14 mouse cellular contexts compared by ENCODE assay signal in the genomic region with DNA sequence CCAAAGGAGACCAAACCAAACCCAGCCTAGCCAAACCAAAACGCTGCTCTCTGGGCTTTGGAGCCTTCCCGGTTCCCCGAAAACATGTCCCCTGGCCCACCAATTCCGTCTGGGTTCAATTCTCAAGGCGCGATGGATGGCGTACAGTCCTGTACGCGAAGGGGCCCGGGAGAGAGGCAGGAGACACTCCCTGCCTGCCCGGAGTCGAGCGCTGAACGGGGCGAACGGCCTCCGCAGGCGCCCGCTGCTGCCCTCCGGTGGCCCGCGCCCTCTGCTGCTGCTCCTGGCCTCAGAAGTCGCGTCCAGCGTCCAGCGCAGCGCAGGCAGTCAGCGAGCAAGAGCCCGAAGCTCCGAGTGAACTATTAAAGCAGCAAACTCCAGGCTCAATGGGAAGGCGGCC. TPM values are rescaled to one million over a fixed set of nuclear protein-coding genes. Genes with fewer than 3 reads are reported as not detected.
DNase-seq lines count a peak whose midpoint lies in the region; ATAC-seq and TF ChIP-seq lines count a peak whose summit lies in the region.
"Not testable (repeated sequence)": the region's sequence is repeated elsewhere in the genome, so short reads cannot be mapped to it uniquely, and the experiment has no call there.
"Had no signal": no experiment of that assay in that cellular context is flagged by ENCODE, and none has a peak within 500 bp of the region (broad histone marks: within the 10 kb centered on the region; RNA-seq: fewer than 3 reads in every experiment).

No protein-coding gene starts in this region.

- peak overlapping the region; percentile 56 for H3K27ac ChIP-seq in brown adipose tissue, adult 24 weeks (replicated peaks; ENCODE audit: low read depth, low read length)
- not testable (repeated sequence) for H3K27ac ChIP-seq in forebrain, postnatal 0 days (ENCODE audit: low read depth, low read length); intestine, postnatal 0 days (ENCODE audit: low read depth, low read length); limb, embryonic 12.5 days; lung, embryonic 14.5 days (ENCODE audit: low read depth); midbrain, embryonic 16.5 days (ENCODE audit: low read length); thymus, adult 2 months (ENCODE audit: control insufficient read depth, insufficient read depth, low read length)

- not testable (repeated sequence) for H3K9ac ChIP-seq in forebrain, postnatal 0 days; intestine, postnatal 0 days (ENCODE audit: low read depth, low read length); limb, embryonic 12.5 days (replicated peaks); lung, embryonic 14.5 days; midbrain, embryonic 16.5 days (ENCODE audit: low read depth, low read length)

- H3K4me3 ChIP-seq in brown adipose tissue, adult 24 weeks (ENCODE audit: insufficient read depth, low read depth, low read length): peak overlapping the region; percentile 48
- not testable (repeated sequence) for H3K4me3 ChIP-seq in forebrain, postnatal 0 days (ENCODE audit: low read depth, low read length); intestine, postnatal 0 days (ENCODE audit: low read depth, low read length); lung, embryonic 14.5 days (ENCODE audit: low read depth, low read length); midbrain, embryonic 16.5 days (ENCODE audit: low read depth, low read length)
- peak overlapping the region; percentile 25; the same call in 1 of the 2 replicates for H3K4me3 ChIP-seq in limb, embryonic 12.5 days (replicated peaks)
- H3K4me3 ChIP-seq in thymus, adult 2 months (ENCODE audit: control insufficient read depth, insufficient read depth, low read length): peak overlapping the region; percentile 54

- not testable (repeated sequence) for H3K4me1 ChIP-seq in brown adipose tissue, adult 24 weeks (ENCODE audit: control insufficient read depth, insufficient read depth, insufficient read length, low read length); forebrain, postnatal 0 days (ENCODE audit: insufficient read depth); intestine, postnatal 0 days (replicated peaks; ENCODE audit: control insufficient read depth, insufficient read depth, low read length); limb, embryonic 12.5 days (replicated peaks); lung, embryonic 14.5 days (ENCODE audit: insufficient read depth); midbrain, embryonic 16.5 days (ENCODE audit: control insufficient read depth, insufficient read depth, low read length); thymus, adult 2 months (replicated peaks; ENCODE audit: control insufficient read depth, insufficient read depth, low read length)

- H3K9me3 ChIP-seq in forebrain, postnatal 0 days (ENCODE audit: low read length); intestine, postnatal 0 days (ENCODE audit: control insufficient read depth); limb, embryonic 12.5 days; lung, embryonic 14.5 days (ENCODE audit: low read depth, low read length); midbrain, embryonic 16.5 days (replicated peaks; ENCODE audit: control insufficient read depth, low read length, poor library complexity, severe bottlenecking): not testable (repeated sequence)

- WGBS in forebrain, postnatal 0 days: 0% methylated on average over 3 of the region's 31 CpGs
- 0% methylated on average over 3 of the region's 31 CpGs for WGBS in intestine, postnatal 0 days
- WGBS in limb, embryonic 12.5 days: 2% methylated on average over 19 of the region's 31 CpGs
- WGBS in lung, embryonic 14.5 days: 0% methylated on average over 3 of the region's 31 CpGs
- 0% methylated on average over 3 of the region's 31 CpGs for whole genome bisulfite sequencing in midbrain, embryonic 16.5 days
- 0% methylated on average over 19 of the region's 31 CpGs for WGBS in thymus, adult 2 months

- H3K4me2 ChIP-seq in forebrain, postnatal 0 days (ENCODE audit: low read depth): peak overlapping the region; percentile 34; the same call in 1 of the 2 replicates
- peak overlapping the region; percentile 51 for H3K4me2 ChIP-seq in intestine, postnatal 0 days (replicated peaks; ENCODE audit: low read depth)
- peak overlapping the region; percentile 45 for H3K4me2 ChIP-seq in limb, embryonic 12.5 days
- H3K4me2 ChIP-seq in lung, embryonic 14.5 days: peak overlapping the region; percentile 43; the same call in 1 of the 2 replicates
- H3K4me2 ChIP-seq in midbrain, embryonic 16.5 days (ENCODE audit: low read length): peak overlapping the region; percentile 36; the same call in 1 of the 2 replicates

- ATAC-seq in forebrain, postnatal 0 days; intestine, postnatal 0 days; limb, embryonic 12.5 days (ENCODE audit: insufficient number of reproducible peaks, insufficient read depth, low FRiP score, low TSS enrichment, low read depth); lung, embryonic 14.5 days (ENCODE audit: insufficient read depth); midbrain, embryonic 16.5 days: not testable (repeated sequence)

- not testable (repeated sequence) for TF ChIP-seq POLR2A in thymus, adult 2 months (IDR thresholded peaks at IDR 0.05; ENCODE audit: control insufficient read depth, extremely low read depth, insufficient read depth, low read length, poor library complexity)

- intact Hi-C loops in heart, postnatal 14 days (cut with DNase I): not testable (repeated sequence)

- H3K36me3 ChIP-seq in forebrain, postnatal 0 days (ENCODE audit: insufficient read depth); intestine, postnatal 0 days (ENCODE audit: control insufficient read depth, insufficient read depth); limb, embryonic 12.5 days; lung, embryonic 14.5 days (ENCODE audit: insufficient read depth); midbrain, embryonic 16.5 days (ENCODE audit: control insufficient read depth, insufficient read depth, low read length); thymus, adult 2 months (ENCODE audit: control insufficient read depth, insufficient read depth, low read length): not testable (repeated sequence)

- DNase-seq in forebrain, postnatal 0 days; lung, embryonic 14.5 days; thymus, adult 2 months: not testable (repeated sequence)
- DNase-seq in heart, postnatal 14 days: peak; percentile 26 to 37

- TF ChIP-seq CTCF in forebrain, postnatal 0 days (IDR thresholded peaks at IDR 0.05; ENCODE audit: low read depth); lung, embryonic 14.5 days (IDR thresholded peaks at IDR 0.05; ENCODE audit: low read depth); thymus, adult 2 months (IDR thresholded peaks at IDR 0.05; ENCODE audit: borderline replicate concordance, control insufficient read depth, extremely low read depth, insufficient read depth, low read length, poor library complexity): not testable (repeated sequence)
- TF ChIP-seq CTCF in intestine, postnatal 0 days (IDR thresholded peaks at IDR 0.05; ENCODE audit: low read depth): peak; percentile 37

- H3K27me3 ChIP-seq in forebrain, postnatal 0 days (ENCODE audit: insufficient read depth, low read length); intestine, postnatal 0 days (replicated peaks; ENCODE audit: control insufficient read depth, insufficient read depth, low read length); limb, embryonic 12.5 days; lung, embryonic 14.5 days (ENCODE audit: insufficient read depth, low read length); midbrain, embryonic 16.5 days (ENCODE audit: control insufficient read depth, insufficient read depth, low read depth, low read length); thymus, adult 2 months (ENCODE audit: control insufficient read depth, insufficient read depth, low read length): not testable (repeated sequence)

RNA-seq across cellular contexts. Expression of a gene that starts 0.4 kb away (rescaled TPM):
- not detected in 2 replicates for polyA plus RNA-seq in brown adipose tissue, adult 24 weeks (2012; ENCODE audit: insufficient read depth, insufficient read length, missing spikeins)
- 0.33 TPM in 1 of 2 replicates, not detected in the other for total RNA-seq in forebrain, postnatal 0 days (2014; rRNA removed)
- polyA plus RNA-seq in forebrain, postnatal 0 days (2015; fragmentation: Nextera tagmentation; extraction: Ambion mirVana): not detected in 2 replicates
- not detected for total RNA-seq in heart, postnatal 14 days (2021)
- 0.18 TPM in 1 of 2 replicates, not detected in the other for polyA plus RNA-seq in intestine, postnatal 0 days (2015; fragmentation: Nextera tagmentation; extraction: Ambion mirVana)
- polyA plus RNA-seq in limb, embryonic 12.5 days (2016; fragmentation: Nextera tagmentation; extraction: Ambion mirVana): 0.30 and 0.32 TPM in 2 replicates
- 0.14 and 0.26 TPM in 2 replicates for polyA plus RNA-seq in lung, embryonic 14.5 days (2014; fragmentation: Nextera tagmentation; extraction: Ambion mirVana)
- polyA plus RNA-seq in midbrain, embryonic 16.5 days (2015; fragmentation: Nextera tagmentation; extraction: Ambion mirVana): not detected in 2 replicates
- 0.16 TPM in 1 of 2 replicates, not detected in the other for polyA plus RNA-seq in thymus, adult 2 months (2012; rRNA removed)
- total RNA-seq: CH12.LX; left cerebral cortex, adult 8-10 months had no signal
- polyA plus RNA-seq: large intestine, adult 2 months; neural tube, embryonic 11.5 days had no signal

RNA-seq across cellular contexts. Expression of a gene that starts 2.7 kb away (rescaled TPM):
- polyA plus RNA-seq in brown adipose tissue, adult 24 weeks (2012; ENCODE audit: insufficient read depth, insufficient read length, missing spikeins): not detected in 2 replicates
- total RNA-seq in forebrain, postnatal 0 days (2014; rRNA removed): not detected in 2 replicates
- not detected in 2 replicates for polyA plus RNA-seq in forebrain, postnatal 0 days (2015; fragmentation: Nextera tagmentation; extraction: Ambion mirVana)
- not detected for total RNA-seq in heart, postnatal 14 days (2021)
- polyA plus RNA-seq in intestine, postnatal 0 days (2015; fragmentation: Nextera tagmentation; extraction: Ambion mirVana): not detected in 2 replicates
- 0.40 TPM in 1 of 2 replicates, not detected in the other for polyA plus RNA-seq in limb, embryonic 12.5 days (2016; fragmentation: Nextera tagmentation; extraction: Ambion mirVana)
- polyA plus RNA-seq in lung, embryonic 14.5 days (2014; fragmentation: Nextera tagmentation; extraction: Ambion mirVana): not detected in 2 replicates
- polyA plus RNA-seq in midbrain, embryonic 16.5 days (2015; fragmentation: Nextera tagmentation; extraction: Ambion mirVana): not detected in 2 replicates
- polyA plus RNA-seq in thymus, adult 2 months (2012; rRNA removed): not detected in 2 replicates
- total RNA-seq: CH12.LX; left cerebral cortex, adult 8-10 months had no signal
- polyA plus RNA-seq: large intestine, adult 2 months; neural tube, embryonic 11.5 days; urinary bladder, adult 2 months had no signal

RNA-seq across cellular contexts. Expression of a gene that starts 3.2 kb away (rescaled TPM):
- not detected in 2 replicates for polyA plus RNA-seq in brown adipose tissue, adult 24 weeks (2012; ENCODE audit: insufficient read depth, insufficient read length, missing spikeins)
- total RNA-seq in forebrain, postnatal 0 days (2014; rRNA removed): not detected in 2 replicates
- polyA plus RNA-seq in forebrain, postnatal 0 days (2015; fragmentation: Nextera tagmentation; extraction: Ambion mirVana): not detected in 2 replicates
- total RNA-seq in heart, postnatal 14 days (2021): not detected
- polyA plus RNA-seq in intestine, postnatal 0 days (2015; fragmentation: Nextera tagmentation; extraction: Ambion mirVana): not detected in 2 replicates
- not detected in 2 replicates for polyA plus RNA-seq in limb, embryonic 12.5 days (2016; fragmentation: Nextera tagmentation; extraction: Ambion mirVana)
- polyA plus RNA-seq in lung, embryonic 14.5 days (2014; fragmentation: Nextera tagmentation; extraction: Ambion mirVana): not detected in 2 replicates
- not detected in 2 replicates for polyA plus RNA-seq in midbrain, embryonic 16.5 days (2015; fragmentation: Nextera tagmentation; extraction: Ambion mirVana)
- polyA plus RNA-seq in thymus, adult 2 months (2012; rRNA removed): not detected in 2 replicates
- total RNA-seq: CH12.LX; left cerebral cortex, adult 8-10 months; megakaryocyte progenitor cell, adult 5-6 weeks had no signal
- polyA plus RNA-seq: large intestine, adult 2 months; neural tube, embryonic 11.5 days; urinary bladder, adult 2 months had no signal

RNA-seq across cellular contexts. Expression of a gene that starts 5.6 kb away (rescaled TPM):
- polyA plus RNA-seq in brown adipose tissue, adult 24 weeks (2012; ENCODE audit: insufficient read depth, insufficient read length, missing spikeins): not detected in 2 replicates
- total RNA-seq in forebrain, postnatal 0 days (2014; rRNA removed): not detected in 2 replicates
- not detected in 2 replicates for polyA plus RNA-seq in forebrain, postnatal 0 days (2015; fragmentation: Nextera tagmentation; extraction: Ambion mirVana)
- not detected for total RNA-seq in heart, postnatal 14 days (2021)
- polyA plus RNA-seq in intestine, postnatal 0 days (2015; fragmentation: Nextera tagmentation; extraction: Ambion mirVana): not detected in 2 replicates
- polyA plus RNA-seq in limb, embryonic 12.5 days (2016; fragmentation: Nextera tagmentation; extraction: Ambion mirVana): not detected in 2 replicates
- polyA plus RNA-seq in lung, embryonic 14.5 days (2014; fragmentation: Nextera tagmentation; extraction: Ambion mirVana): not detected in 2 replicates
- not detected in 2 replicates for polyA plus RNA-seq in midbrain, embryonic 16.5 days (2015; fragmentation: Nextera tagmentation; extraction: Ambion mirVana)
- not detected in 2 replicates for polyA plus RNA-seq in thymus, adult 2 months (2012; rRNA removed)
- total RNA-seq: CH12.LX; left cerebral cortex, adult 8-10 months; megakaryocyte progenitor cell, adult 5-6 weeks had no signal
- polyA plus RNA-seq: large intestine, adult 2 months; neural tube, embryonic 11.5 days; urinary bladder, adult 2 months had no signal

RNA-seq across cellular contexts. Expression of a gene that starts 6.1 kb away (rescaled TPM):
- not detected in 2 replicates for polyA plus RNA-seq in brown adipose tissue, adult 24 weeks (2012; ENCODE audit: insufficient read depth, insufficient read length, missing spikeins)
- total RNA-seq in forebrain, postnatal 0 days (2014; rRNA removed): not detected in 2 replicates
- polyA plus RNA-seq in forebrain, postnatal 0 days (2015; fragmentation: Nextera tagmentation; extraction: Ambion mirVana): not detected in 2 replicates
- not detected for total RNA-seq in heart, postnatal 14 days (2021)
- not detected in 2 replicates for polyA plus RNA-seq in intestine, postnatal 0 days (2015; fragmentation: Nextera tagmentation; extraction: Ambion mirVana)
- not detected in 2 replicates for polyA plus RNA-seq in limb, embryonic 12.5 days (2016; fragmentation: Nextera tagmentation; extraction: Ambion mirVana)
- not detected in 2 replicates for polyA plus RNA-seq in lung, embryonic 14.5 days (2014; fragmentation: Nextera tagmentation; extraction: Ambion mirVana)
- not detected in 2 replicates for polyA plus RNA-seq in midbrain, embryonic 16.5 days (2015; fragmentation: Nextera tagmentation; extraction: Ambion mirVana)
- polyA plus RNA-seq in thymus, adult 2 months (2012; rRNA removed): not detected in 2 replicates
- total RNA-seq: CH12.LX; left cerebral cortex, adult 8-10 months; megakaryocyte progenitor cell, adult 5-6 weeks had no signal
- polyA plus RNA-seq: large intestine, adult 2 months; neural tube, embryonic 11.5 days; urinary bladder, adult 2 months had no signal
